Mouse (Mus musculus) intestine, embryonic 16.5 days (tissue): Measurements from ENCODE around the gene Cenpx. TPM values are rescaled to one million over a fixed set of nuclear protein-coding genes. Genes with fewer than 3 reads are reported as not detected.
A peak's percentile ranks its signal among the peaks of the same experiment; 100 is the strongest.

Source experiments
- ATAC-seq: fragments of 200-750 bp; cut with Nextera tagmentation; 2 replicates; pipeline ENCODE4 v1.8.0; 2017; ENCODE audit warnings: moderate TSS enrichment, moderate library complexity
- H3K27ac ChIP-seq: fragments of 300-500 bp; sonication (generic); 2 replicates; pipeline ENCODE4 v1.5.1; 2014; ENCODE audit warnings: mild to moderate bottlenecking, low read length
- H3K27me3 ChIP-seq: fragments of 300-500 bp; sonication (generic); replicated peaks from 2 replicates; pipeline ENCODE4 v1.6.1; 2014; ENCODE audit warnings: low read length, control low read depth, mixed read lengths; ENCODE audit not compliant: control insufficient read depth, insufficient read depth
- H3K36me3 ChIP-seq: fragments of 300-500 bp; sonication (generic); 2 replicates; pipeline ENCODE4 v1.6.1; 2014; ENCODE audit warnings: low read length, control low read depth; ENCODE audit not compliant: control insufficient read depth, insufficient read depth
- H3K4me1 ChIP-seq: fragments of 300-500 bp; sonication (generic); 2 replicates; pipeline ENCODE4 v1.6.1; 2014; ENCODE audit warnings: low read length, control low read depth, mixed read lengths; ENCODE audit not compliant: control insufficient read depth, insufficient read depth
- H3K4me2 ChIP-seq: fragments of 300-500 bp; sonication (generic); 2 replicates; pipeline ENCODE4 v1.6.1; 2014; ENCODE audit warnings: low read depth, low read length, control low read depth
- H3K4me3 ChIP-seq: fragments of 300-500 bp; sonication (generic); 2 replicates; pipeline ENCODE4 v1.5.1; 2014; ENCODE audit warnings: mild to moderate bottlenecking, low read length
- H3K9ac ChIP-seq: fragments of 300-500 bp; sonication (generic); 2 replicates; pipeline ENCODE4 v1.6.1; 2014; ENCODE audit warnings: low read depth, low read length
- H3K9me3 ChIP-seq: fragments of 300-500 bp; sonication (generic); 2 replicates; pipeline ENCODE4 v1.6.1; 2016; ENCODE audit warnings: low read length, control low read depth; ENCODE audit not compliant: control insufficient read depth
- WGBS: fragments of 180-500 bp; shearing (Covaris S2); extraction: QIAGEN DNeasy Blood & Tissue Kit; methylation state at CpG from one replicate; pipeline ENCODE4 v1.1.7; 2014; 5-methylcytosine and 5-hydroxymethylcytosine counted together
- polyA plus RNA-seq: library from polyadenylated mRNA; unstranded; fragments of >200 nt; fragmentation: Nextera tagmentation; extraction: Ambion mirVana; gene quantifications from 2 replicates; pipeline ENCODE4 v1.2.1, GENCODE M21; 2015

Cenpx gene
- polyA plus RNA-seq, 1 experiment from 2014 or later = 174 TPM

DNA sequence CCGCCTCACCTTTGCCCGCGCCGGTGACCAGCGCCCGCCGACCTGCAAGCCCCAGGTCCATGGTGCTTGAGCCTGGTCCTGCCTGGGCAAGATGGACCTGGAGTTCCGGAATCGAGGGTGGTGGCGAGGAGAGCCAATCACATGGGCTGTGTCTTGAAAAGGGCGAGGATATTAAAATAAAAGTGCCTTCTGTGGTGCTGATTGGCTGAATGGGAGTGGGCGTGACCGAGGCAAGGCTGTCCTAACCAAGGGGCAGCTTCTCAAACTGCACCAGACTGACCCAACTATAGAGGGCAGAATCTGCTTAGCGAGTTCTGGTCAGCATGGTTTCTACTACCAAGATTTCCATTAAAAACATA, 13.6 kb upstream of the Cenpx start, which contains the start of gene Dcxr:
Gene Dcxr, minus strand, starts transcription at position 113 of the 359 bp plus-strand sequence.
- H3K27me3 ChIP-seq = no peaks in the 10 kb centered on the region
- 0 out of 2 replicates have a peak, but pooled peaks cover 4% of the 10 kb centered on the region for H3K36me3 ChIP-seq
- H3K4me2 ChIP-seq = peak within 1 kb of the TSS; percentile 89
- H3K9me3 ChIP-seq = no peaks in the 10 kb centered on the region
- H3K4me3 ChIP-seq = peak within 1 kb of the TSS; percentile 71
- H3K4me1 ChIP-seq = peaks cover 9% of the 10 kb centered on the region
- H3K27ac ChIP-seq = peak within 1 kb of the TSS; percentile 31; the same call in 1 of the 2 replicates
- peak; percentile 93 for ATAC-seq
- under 1% methylated on average over 14 of the region's 14 CpGs for WGBS
- peak within 1 kb of the TSS; percentile 78 for H3K9ac ChIP-seq

DNA sequence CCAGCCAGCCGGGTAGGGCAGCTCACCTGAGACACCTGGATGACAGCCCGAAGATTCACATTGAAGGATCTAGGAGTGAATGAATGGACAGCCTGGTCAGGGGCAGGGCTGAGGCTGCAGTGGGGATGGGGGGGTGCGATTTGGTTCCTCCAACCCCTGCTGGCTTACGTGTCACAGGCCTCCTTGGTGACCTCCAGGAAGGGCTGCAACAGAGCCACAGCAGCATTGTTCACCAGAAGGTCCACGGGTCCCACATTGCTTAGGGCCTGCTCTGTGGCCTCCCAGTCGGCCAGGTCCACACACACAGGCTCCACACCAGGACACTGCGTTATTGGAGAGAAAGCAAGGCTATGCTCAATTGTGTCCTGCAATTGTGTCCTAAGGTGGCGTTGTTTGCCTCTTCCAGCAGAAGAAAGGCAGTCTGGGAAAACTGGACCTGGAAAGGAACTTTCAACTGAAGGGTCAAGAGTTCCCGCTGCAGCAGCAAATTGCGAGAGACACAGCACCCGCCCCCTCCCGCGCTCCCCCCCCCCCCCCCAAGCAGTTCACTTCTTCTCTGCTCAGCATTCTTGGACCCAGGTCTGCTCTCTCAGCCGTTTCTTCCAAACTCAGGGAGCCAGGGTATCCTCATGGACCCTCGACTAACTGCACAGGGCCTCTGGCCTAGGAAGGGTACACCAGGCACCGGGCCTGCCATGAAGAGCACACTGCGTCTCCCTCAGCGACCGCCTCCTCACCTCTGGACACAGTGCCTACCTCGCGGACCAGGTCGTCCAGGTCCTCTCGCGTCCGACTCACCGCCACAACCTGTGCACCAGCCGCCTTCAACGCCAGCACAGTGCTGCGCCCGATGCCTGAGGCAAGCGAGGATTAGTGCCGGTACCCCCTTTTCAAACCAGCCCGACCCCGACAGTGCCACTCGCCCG, 13.0 kb upstream of the Cenpx start:
- Histone ChIP-seq H3K27me3 (no peaks in the 10 kb centered on the region), H3K27ac (peak overlapping the region; percentile 31; the same call in 1 of the 2 replicates), H3K4me1 (peaks cover 15% of the 10 kb centered on the region), H3K9me3 (no peaks in the 10 kb centered on the region), H3K36me3 (0 out of 2 replicates have a peak, but pooled peaks cover 4% of the 10 kb centered on the region), H3K4me3 (peak overlapping the region; percentile 71), H3K9ac (peak overlapping the region; percentile 78), H3K4me2 (peak overlapping the region; percentile 89)
- WGBS = 18% methylated on average over 35 of the region's 36 CpGs
- ATAC-seq = peak; percentile 67

DNA sequence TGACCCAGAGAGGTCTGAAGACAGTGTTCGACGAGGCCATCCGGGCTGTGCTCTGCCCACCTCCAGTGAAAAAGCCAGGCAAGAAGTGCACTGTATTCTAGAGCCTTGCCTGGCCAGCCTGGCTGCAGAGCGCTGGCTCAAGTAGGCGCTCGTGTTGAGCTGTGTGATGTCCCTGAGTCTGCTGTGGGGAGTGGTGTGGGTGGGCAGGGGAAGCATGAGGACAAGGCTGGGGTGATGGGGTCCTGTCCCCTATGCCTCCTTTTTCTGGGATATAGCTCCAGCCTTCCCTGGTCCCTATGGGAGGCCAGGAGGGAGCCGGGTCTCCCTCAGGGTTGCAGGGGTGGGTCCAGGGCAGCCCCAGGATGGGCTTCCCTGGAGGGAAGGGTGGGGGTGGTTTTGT, 10.0 kb upstream of the Cenpx start:
- Histone ChIP-seq H3K4me3 (no peak overlapping the region), H3K4me1 (peaks cover 21% of the 10 kb centered on the region), H3K9ac (no peak overlapping the region), H3K27me3 (no peaks in the 10 kb centered on the region), H3K4me2 (no peak overlapping the region), H3K27ac (no peak overlapping the region), H3K9me3 (no peaks in the 10 kb centered on the region), H3K36me3 (0 out of 2 replicates have a peak, but pooled peaks cover 8% of the 10 kb centered on the region)
- ATAC-seq = no peak
- WGBS = 85% methylated on average over 7 of the region's 7 CpGs

DNA sequence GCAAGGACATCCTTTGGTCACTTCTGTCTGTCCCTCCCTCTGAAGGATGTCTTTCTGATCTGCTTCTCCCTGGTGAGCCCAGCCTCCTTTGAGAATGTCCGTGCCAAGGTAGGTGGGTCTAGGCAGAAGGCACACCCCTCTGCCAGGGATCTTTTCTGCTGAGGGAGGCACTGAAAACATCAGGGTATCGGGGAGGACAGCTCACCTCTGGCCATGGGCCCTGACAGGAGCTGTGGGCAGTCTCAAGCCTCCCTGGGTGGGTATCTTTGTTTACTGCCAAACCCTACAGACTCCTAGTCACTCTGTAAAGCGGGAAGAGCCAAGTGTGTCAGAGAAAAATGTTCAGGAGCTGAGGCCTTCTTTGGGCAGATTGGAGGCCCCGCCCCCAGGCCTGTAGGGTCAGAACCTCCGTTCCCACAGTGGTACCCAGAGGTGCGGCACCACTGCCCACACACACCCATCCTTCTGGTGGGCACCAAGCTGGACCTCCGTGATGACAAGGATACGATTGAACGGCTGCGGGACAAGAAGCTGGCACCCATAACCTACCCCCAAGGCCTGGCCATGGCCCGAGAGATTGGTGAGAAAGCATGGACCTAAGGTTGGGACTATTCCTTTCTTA, 9.3 kb upstream of the Cenpx start:
- no peak overlapping the region for H3K27ac ChIP-seq
- H3K4me2 ChIP-seq = no peak overlapping the region
- H3K36me3 ChIP-seq = 0 out of 2 replicates have a peak, but pooled peaks cover 8% of the 10 kb centered on the region
- no peaks in the 10 kb centered on the region for H3K27me3 ChIP-seq
- peaks cover 21% of the 10 kb centered on the region for H3K4me1 ChIP-seq
- H3K9ac ChIP-seq = no peak overlapping the region
- H3K9me3 ChIP-seq = no peaks in the 10 kb centered on the region
- 87% methylated on average over 11 of the region's 11 CpGs for WGBS
- H3K4me3 ChIP-seq = no peak overlapping the region
- no peak for ATAC-seq

DNA sequence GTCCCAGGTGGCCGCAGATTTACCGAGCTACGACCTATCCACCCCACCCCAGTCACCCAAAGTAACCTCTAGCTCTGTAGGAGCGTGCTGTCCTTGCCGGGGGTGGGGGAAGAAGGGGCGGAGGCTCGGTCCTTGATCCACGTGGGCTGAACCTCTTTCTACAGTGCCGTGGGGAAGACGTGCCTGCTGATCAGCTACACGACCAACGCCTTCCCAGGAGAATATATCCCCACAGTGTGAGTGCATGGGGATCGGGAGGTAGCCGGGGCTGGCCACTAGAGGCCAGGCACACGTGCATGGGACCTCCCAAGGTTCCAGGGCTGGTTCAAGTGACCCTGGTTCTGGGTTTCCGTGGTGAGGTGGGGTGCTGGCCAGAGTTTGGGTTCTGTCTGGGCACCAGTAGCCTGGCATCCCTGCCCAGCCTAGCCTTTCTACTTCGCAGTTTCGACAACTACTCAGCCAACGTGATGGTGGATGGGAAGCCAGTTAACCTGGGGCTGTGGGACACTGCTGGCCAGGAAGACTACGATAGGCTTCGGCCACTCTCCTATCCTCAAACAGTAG, 8.6 kb upstream of the Cenpx start:
- 19% methylated on average over 21 of the region's 21 CpGs for whole genome bisulfite sequencing
- 0 out of 2 replicates have a peak, but pooled peaks cover 8% of the 10 kb centered on the region for H3K36me3 ChIP-seq
- peak overlapping the region; percentile 65 for H3K4me3 ChIP-seq
- H3K4me2 ChIP-seq = peak overlapping the region; percentile 98
- peak overlapping the region; percentile 77 for H3K9ac ChIP-seq
- H3K4me1 ChIP-seq = peaks cover 21% of the 10 kb centered on the region
- no peaks in the 10 kb centered on the region for H3K27me3 ChIP-seq
- no peak overlapping the region for H3K27ac ChIP-seq
- H3K9me3 ChIP-seq = no peaks in the 10 kb centered on the region
- ATAC-seq = no peak

DNA sequence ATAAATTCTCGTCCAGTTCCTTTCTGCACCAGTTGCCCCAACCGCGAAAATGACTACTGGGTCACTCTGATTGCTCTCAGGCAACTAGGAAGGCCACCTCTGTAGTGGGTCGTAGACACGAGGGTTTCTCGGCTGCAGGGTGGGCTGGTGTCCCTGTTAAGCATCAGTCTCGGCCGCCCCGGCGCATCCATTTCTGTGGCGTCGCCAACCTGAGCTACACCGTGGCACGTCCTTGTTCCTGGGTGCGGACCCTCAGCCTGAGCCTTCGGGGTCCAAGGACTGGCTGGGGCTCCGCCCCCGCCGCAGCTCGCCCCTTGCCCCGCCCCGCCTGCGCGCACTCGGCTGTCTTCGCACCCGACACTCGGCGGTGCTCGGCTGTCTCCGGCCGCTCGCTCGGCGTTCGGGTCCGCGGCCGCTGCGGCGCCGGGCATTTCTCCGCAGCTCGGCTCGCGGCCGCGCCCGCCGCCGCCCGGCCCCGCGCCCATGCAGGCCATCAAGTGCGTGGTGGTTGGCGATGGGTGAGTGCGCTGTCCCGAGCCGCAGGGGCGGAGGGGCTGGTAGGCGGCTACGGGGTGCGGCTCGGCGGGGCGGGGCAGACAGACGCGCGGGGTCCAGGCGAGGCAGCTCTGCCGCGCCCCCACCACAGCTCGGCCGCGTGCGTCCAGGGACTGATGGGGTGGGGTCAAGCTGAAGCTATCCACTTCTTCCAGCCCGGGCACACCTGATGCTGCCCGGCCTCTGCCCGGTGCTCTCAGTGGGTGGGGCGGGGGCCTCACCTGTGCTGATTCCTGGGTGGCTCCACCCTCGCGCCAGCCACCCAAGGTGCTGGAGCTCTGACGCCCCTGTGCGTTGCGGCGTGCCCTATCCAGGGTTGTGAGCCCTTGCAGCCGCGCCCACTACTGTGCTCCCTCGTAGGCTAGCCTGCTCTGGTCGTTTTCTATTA, 7.9 kb upstream of the Cenpx start, which contains the start of gene Rac3:
Gene Rac3, plus strand, starts transcription at position 347 of the 943 bp plus-strand sequence.
- H3K4me3 ChIP-seq = peak within 1 kb of the TSS; percentile 65
- peak within 1 kb of the TSS; percentile 33; the same call in 1 of the 2 replicates for H3K27ac ChIP-seq
- peak within 1 kb of the TSS; percentile 77 for H3K9ac ChIP-seq
- no peaks in the 10 kb centered on the region for H3K27me3 ChIP-seq
- peak within 1 kb of the TSS; percentile 98 for H3K4me2 ChIP-seq
- no peaks in the 10 kb centered on the region for H3K9me3 ChIP-seq
- H3K4me1 ChIP-seq = peaks cover 16% of the 10 kb centered on the region
- 0 out of 2 replicates have a peak, but pooled peaks cover 8% of the 10 kb centered on the region for H3K36me3 ChIP-seq
- peak; percentile 79 for ATAC-seq
- WGBS = 1% methylated on average over 90 of the region's 90 CpGs

DNA sequence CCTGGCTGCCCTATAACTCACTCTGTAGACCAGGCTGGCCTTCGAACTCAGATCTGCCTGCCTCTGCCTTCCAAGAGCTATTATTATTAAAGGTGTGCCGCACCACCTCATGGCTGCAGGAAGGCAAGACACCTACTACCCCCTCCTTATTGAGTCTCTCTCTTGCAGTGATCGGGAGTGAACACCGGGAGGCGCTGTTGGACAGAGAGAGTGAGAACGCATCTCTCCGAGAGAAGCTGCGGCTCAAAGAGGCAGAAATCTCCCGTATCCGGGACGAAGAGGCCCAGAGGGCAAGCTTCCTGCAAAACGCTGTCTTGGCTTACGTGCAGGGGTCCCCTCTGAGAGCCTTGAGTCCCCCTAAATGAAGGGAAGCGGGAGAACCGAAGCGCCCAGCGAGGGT, 6.9 kb upstream of the Cenpx start:
- H3K9me3 ChIP-seq = no peaks in the 10 kb centered on the region
- 0 out of 2 replicates have a peak, but pooled peaks have one; percentile 17 for ATAC-seq
- H3K4me2 ChIP-seq = peak overlapping the region; percentile 98
- WGBS = 14% methylated on average over 17 of the region's 17 CpGs
- peak overlapping the region; percentile 65 for H3K4me3 ChIP-seq
- peak overlapping the region; percentile 77 for H3K9ac ChIP-seq
- peaks cover 16% of the 10 kb centered on the region for H3K4me1 ChIP-seq
- H3K27me3 ChIP-seq = no peaks in the 10 kb centered on the region
- 0 out of 2 replicates have a peak, but pooled peaks cover 6% of the 10 kb centered on the region for H3K36me3 ChIP-seq
- no peak overlapping the region for H3K27ac ChIP-seq

DNA sequence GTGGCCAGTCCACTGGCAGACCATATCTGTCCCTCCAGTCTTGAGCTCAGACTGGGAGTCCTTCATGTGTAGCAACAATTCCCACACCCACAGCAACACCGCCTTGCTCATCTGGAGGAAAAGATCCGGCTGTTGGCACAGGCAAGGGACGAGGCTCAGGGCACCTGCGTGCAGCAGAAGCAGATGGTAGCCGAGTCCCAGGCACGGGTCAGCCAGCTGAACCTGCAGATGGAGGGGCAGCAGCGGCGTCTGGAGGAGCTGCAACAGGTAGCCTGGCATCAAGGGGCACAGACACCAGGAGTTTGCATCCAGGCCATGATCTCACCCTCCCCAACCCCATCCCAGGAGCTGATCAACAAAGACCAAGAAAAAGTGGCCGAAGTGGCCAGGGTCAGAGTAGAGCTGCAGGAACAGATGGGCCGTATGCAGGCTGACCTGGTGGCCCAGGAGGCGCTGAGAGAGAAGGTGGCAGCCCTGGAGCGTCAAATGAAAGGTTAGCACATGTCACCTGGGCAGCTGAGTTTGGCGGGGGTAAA, 6.4 kb upstream of the Cenpx start:
- no peak for ATAC-seq

More for the DNA sequence above, 6.4 kb upstream of the Cenpx start:
- Histone ChIP-seq H3K27ac (no peak overlapping the region), H3K36me3 (0 out of 2 replicates have a peak, but pooled peaks cover 4% of the 10 kb centered on the region), H3K9ac (no peak overlapping the region), H3K4me2 (no peak overlapping the region), H3K27me3 (no peaks in the 10 kb centered on the region), H3K9me3 (no peaks in the 10 kb centered on the region), H3K4me1 (peaks cover 17% of the 10 kb centered on the region), H3K4me3 (no peak overlapping the region)
- 88% methylated on average over 13 of the region's 13 CpGs for WGBS
